1 mouse cellular context compared by ENCODE assay signal in genomic region chr5:147291764-147292505, GRCm38 (mm10).
TF ChIP-seq lines count a peak whose summit lies in the region.

No protein-coding gene starts in this region.

TF ChIP-seq in MEL, 35 proteins besides CTCF, POLR2A, EP300 and RAD21 (continued from another document):
- peak; percentile 29; the same call in 1 of the 2 replicates for TF ChIP-seq ZMIZ1 (IDR thresholded peaks at IDR 0.05; ENCODE audit: low read depth, low read length)
- TF ChIP-seq MAZ (IDR thresholded peaks at IDR 0.05; ENCODE audit: low read depth, low read length) = peak; percentile 79; the same call in 1 of the 2 replicates
- TF ChIP-seq MYC (IDR thresholded peaks at IDR 0.05; ENCODE audit: low read depth, low read length) = no peak
- TF ChIP-seq GATA1 (IDR thresholded peaks at IDR 0.05; ENCODE audit: low read depth, low read length) = peak; percentile 62
